Mouse (Mus musculus): ENCODE results near the gene Tmtc2. TPM values are rescaled to one million over a fixed set of nuclear protein-coding genes. Genes with fewer than 3 reads are reported as not detected.

Gene Tmtc2
- total and polyA plus RNA-seq, 3 experiments: not detected

GRCm38 (mm10) chr10:105567825-105568531 is 6.3 kb downstream of the Tmtc2 start:
- H3K4me3 ChIP-seq (replicated peaks in 1 of 3; ENCODE audit: low read depth in 2 of 3, low read length in 2 of 3, poor library complexity in 1 of 3): no peak overlapping the region
- no peak for DNase-seq (ENCODE audit: extremely low read depth)
- no peaks in the 10 kb centered on the region for H3K27me3 ChIP-seq (replicated peaks)
- H3K9me3 ChIP-seq (replicated peaks; ENCODE audit: low read length): peaks cover 70% of the 10 kb centered on the region
- in situ Hi-C loops (cut with MboI; ENCODE audit: low pct_ligation_motif_present, low pct_unique_long_range_greater_than_20kb, low sequenced_read_pairs): no loop called here
- no peaks in the 10 kb centered on the region for H3K4me1 ChIP-seq (ENCODE audit: control insufficient read depth in 1 of 2, insufficient read depth in 2 of 2)
- no peaks in the 10 kb centered on the region for H3K79me2 ChIP-seq (replicated peaks; ENCODE audit: control insufficient read depth, extremely low read depth, insufficient read depth, poor library complexity, severe bottlenecking)
- H3K4me2 ChIP-seq (ENCODE audit: insufficient read depth, low read depth, poor library complexity, severe bottlenecking): no peak overlapping the region
- dilution Hi-C loops (cut with MboI; ENCODE audit: extremely low pct_ligation_motif_present, extremely low pct_unique_long_range_greater_than_20kb, low sequenced_read_pairs): no loop called here
- H3K27ac ChIP-seq (ENCODE audit: insufficient read depth, low read depth): no peak overlapping the region
- H3K36me3 ChIP-seq (replicated peaks in 1 of 2; ENCODE audit: control insufficient read depth in 1 of 2, insufficient read depth in 1 of 2, low read length in 1 of 2): no peaks in the 10 kb centered on the region
- TF ChIP-seq ZMIZ1 (IDR thresholded peaks at IDR 0.05; ENCODE audit: low read depth, low read length) (no peak), RAD21 (IDR thresholded peaks at IDR 0.05; ENCODE audit: low read depth, low read length) (no peak), USF1 (IDR thresholded peaks at IDR 0.05; ENCODE audit: low read depth, low read length) (no peak)
- H3K9ac ChIP-seq (ENCODE audit: insufficient read depth, low read depth): no peak overlapping the region

GRCm38 (mm10) chr10:105561548-105561947 is 12.7 kb downstream of the Tmtc2 start:
- Histone ChIP-seq H3K36me3 (replicated peaks in 1 of 2; ENCODE audit: control insufficient read depth in 1 of 2, insufficient read depth in 1 of 2, low read length in 1 of 2) (no peaks in the 10 kb centered on the region), H3K9ac (ENCODE audit: insufficient read depth, low read depth) (no peak overlapping the region), H3K4me2 (ENCODE audit: insufficient read depth, low read depth, poor library complexity, severe bottlenecking) (no peak overlapping the region), H3K79me2 (replicated peaks; ENCODE audit: control insufficient read depth, extremely low read depth, insufficient read depth, poor library complexity, severe bottlenecking) (no peaks in the 10 kb centered on the region), H3K4me3 (replicated peaks in 1 of 3; ENCODE audit: low read depth in 2 of 3, low read length in 2 of 3, poor library complexity in 1 of 3) (no peak overlapping the region), H3K27me3 (replicated peaks) (no peaks in the 10 kb centered on the region), H3K9me3 (replicated peaks; ENCODE audit: low read length) (peaks cover 58% of the 10 kb centered on the region), H3K27ac (ENCODE audit: insufficient read depth, low read depth) (no peak overlapping the region), H3K4me1 (ENCODE audit: control insufficient read depth in 1 of 2, insufficient read depth in 2 of 2) (no peaks in the 10 kb centered on the region)
- in situ Hi-C loops (cut with MboI; ENCODE audit: low pct_ligation_motif_present, low pct_unique_long_range_greater_than_20kb, low sequenced_read_pairs) (no loop called here), dilution Hi-C loops (cut with MboI; ENCODE audit: extremely low pct_ligation_motif_present, extremely low pct_unique_long_range_greater_than_20kb, low sequenced_read_pairs) (no loop called here)
- no peak for TF ChIP-seq RCOR1 (conservative IDR thresholded peaks at IDR 0.05; ENCODE audit: low read depth, low read length)
- no peak for TF ChIP-seq HCFC1 (IDR thresholded peaks at IDR 0.05; ENCODE audit: low read depth, low read length)
- no peak for TF ChIP-seq UBTF (IDR thresholded peaks at IDR 0.05; ENCODE audit: low read depth, low read length)
- TF ChIP-seq ZKSCAN1 (IDR thresholded peaks at IDR 0.05; ENCODE audit: borderline replicate concordance, low read depth, low read length): no peak
- no peak for TF ChIP-seq ELF1 (IDR thresholded peaks at IDR 0.05; ENCODE audit: low read depth, low read length)
- TF ChIP-seq ZC3H11A (IDR thresholded peaks at IDR 0.05; ENCODE audit: low read depth, low read length): no peak
- no peak for TF ChIP-seq TCF12 (IDR thresholded peaks at IDR 0.05; ENCODE audit: low read depth, low read length)
- no peak for DNase-seq (ENCODE audit: extremely low read depth)

- dilution Hi-C loops (cut with MboI; ENCODE audit: extremely low pct_ligation_motif_present, extremely low pct_unique_long_range_greater_than_20kb, low sequenced_read_pairs): no loop called here
- no peak for DNase-seq (ENCODE audit: extremely low read depth)
Measured at GRCm38 (mm10) chr10:105557581-105557980, 16.7 kb downstream of the Tmtc2 start.

More at GRCm38 (mm10) chr10:105557581-105557980, 16.7 kb downstream of the Tmtc2 start:
- peaks cover 61% of the 10 kb centered on the region for H3K9me3 ChIP-seq (replicated peaks; ENCODE audit: low read length)
- H3K9ac ChIP-seq (ENCODE audit: insufficient read depth, low read depth): no peak overlapping the region
- no peak overlapping the region for H3K27ac ChIP-seq (ENCODE audit: insufficient read depth, low read depth)
- H3K79me2 ChIP-seq (replicated peaks; ENCODE audit: control insufficient read depth, extremely low read depth, insufficient read depth, poor library complexity, severe bottlenecking): no peaks in the 10 kb centered on the region
- no peak overlapping the region for H3K4me2 ChIP-seq (ENCODE audit: insufficient read depth, low read depth, poor library complexity, severe bottlenecking)
- in situ Hi-C loops (cut with MboI; ENCODE audit: low pct_ligation_motif_present, low pct_unique_long_range_greater_than_20kb, low sequenced_read_pairs): no loop called here
- no peaks in the 10 kb centered on the region for H3K4me1 ChIP-seq (ENCODE audit: control insufficient read depth in 1 of 2, insufficient read depth in 2 of 2)
- H3K27me3 ChIP-seq (replicated peaks): no peaks in the 10 kb centered on the region
- H3K4me3 ChIP-seq (replicated peaks in 1 of 3; ENCODE audit: low read depth in 2 of 3, low read length in 2 of 3, poor library complexity in 1 of 3): no peak overlapping the region
- TF ChIP-seq USF2 (conservative IDR thresholded peaks at IDR 0.05; ENCODE audit: low read depth, low read length): no peak
- no peak for TF ChIP-seq GABPA (IDR thresholded peaks at IDR 0.05; ENCODE audit: insufficient replicate concordance, low read depth, low read length)
- no peak for TF ChIP-seq POLR2AphosphoS2 (IDR thresholded peaks at IDR 0.05; ENCODE audit: low read depth, low read length)
- TF ChIP-seq CHD2 (IDR thresholded peaks at IDR 0.05; ENCODE audit: low read length): no peak
- no peak for TF ChIP-seq ETS1 (conservative IDR thresholded peaks at IDR 0.05; ENCODE audit: low read depth, low read length)
- TF ChIP-seq JUN (IDR thresholded peaks at IDR 0.05; ENCODE audit: insufficient read depth, low read depth, low read length): no peak
- no peak for TF ChIP-seq RCOR1 (conservative IDR thresholded peaks at IDR 0.05; ENCODE audit: low read depth, low read length)
- no peak for TF ChIP-seq NRF1 (IDR thresholded peaks at IDR 0.05; ENCODE audit: low read depth, low read length)
- H3K36me3 ChIP-seq (replicated peaks in 1 of 2; ENCODE audit: control insufficient read depth in 1 of 2, insufficient read depth in 1 of 2, low read length in 1 of 2): no peaks in the 10 kb centered on the region

Data from CH12.LX (cell line).